Mouse (Mus musculus): ENCODE measurements around the gene Syt7. TPM values are rescaled to one million over a fixed set of nuclear protein-coding genes. Genes with fewer than 3 reads are reported as not detected.

Gene Syt7
- total RNA-seq (2021), result 100 to 1,000 TPM; 326 to 329 TPM
- long read RNA-seq, experiment 1, full-length matches to known transcripts, result 73 of 119 reads
- long read RNA-seq, experiment 1, partial matches to known transcripts, result 6 of 119 reads
- long read RNA-seq, experiment 1, other reads (novel, unspliced or antisense), result 40 of 119 reads
- long read RNA-seq, experiment 2, full-length matches to known transcripts, result 65 of 98 reads
- long read RNA-seq, experiment 2, partial matches to known transcripts, result 6 of 98 reads
- long read RNA-seq, experiment 2, other reads (novel, unspliced or antisense), result 27 of 98 reads

GRCm38 (mm10) chr19:10388615-10389313, at the start of gene Syt7:
TSS of gene Syt7 (plus strand) at chr19:10389090.
- H3K27ac ChIP-seq, result peak within 1 kb of the TSS; percentile 92
- intact Hi-C loops (cut with DNase I), result loop anchor here (1.0 kb wide), 2 partner anchors 46 to 48 kb away; no protein-coding TSS in a partner anchor
- peak; percentile 77 for TF ChIP-seq CTCF (IDR thresholded peaks at IDR 0.05)
- peak; percentile 79 to 86 for DNase-seq (ENCODE audit: extremely low spot score in 1 of 2, low spot score in 2 of 2)
- peak within 1 kb of the TSS; percentile 75 for H3K4me3 ChIP-seq

GRCm38 (mm10) chr19:10339271-10339670, 49.6 kb upstream of the Syt7 start:
- Histone ChIP-seq H3K27ac (no peak overlapping the region), H3K4me3 (no peak overlapping the region)
- DNase-seq (ENCODE audit: extremely low spot score in 1 of 2, low spot score in 2 of 2), result peak in 1 of 2 experiments; percentile 27
- TF ChIP-seq CTCF (IDR thresholded peaks at IDR 0.05), result no peak
- intact Hi-C loops (cut with DNase I), result no loop called here

GRCm38 (mm10) chr19:10340661-10341060, 48.2 kb upstream of the Syt7 start:
- intact Hi-C loops (cut with DNase I), result no loop called here
- DNase-seq (ENCODE audit: extremely low spot score in 1 of 2, low spot score in 2 of 2), result no peak
- H3K27ac ChIP-seq, result no peak overlapping the region
- no peak for TF ChIP-seq CTCF (IDR thresholded peaks at IDR 0.05)
- no peak overlapping the region for H3K4me3 ChIP-seq

GRCm38 (mm10) chr19:10341152-10341551, 47.7 kb upstream of the Syt7 start:
- Histone ChIP-seq H3K27ac (no peak overlapping the region), H3K4me3 (no peak overlapping the region)
- TF ChIP-seq CTCF (IDR thresholded peaks at IDR 0.05), result peak; percentile 91
- intact Hi-C loops (cut with DNase I), result no loop called here
- peak; percentile 50 to 73 for DNase-seq (ENCODE audit: extremely low spot score in 1 of 2, low spot score in 2 of 2)

GRCm38 (mm10) chr19:10341817-10342439, 47.0 kb upstream of the Syt7 start:
- no peak; the same call in 1 of the 2 replicates for TF ChIP-seq CTCF (IDR thresholded peaks at IDR 0.05)
- peak; percentile 74 to 78 for DNase-seq (ENCODE audit: extremely low spot score in 1 of 2, low spot score in 2 of 2)
- H3K4me3 ChIP-seq, result no peak overlapping the region
- intact Hi-C loops (cut with DNase I), result loop anchor here (1.0 kb wide), 1 partner anchor 46 kb away; no protein-coding TSS in a partner anchor
- H3K27ac ChIP-seq, result peak overlapping the region; percentile 66

GRCm38 (mm10) chr19:10343866-10344265, 45.0 kb upstream of the Syt7 start:
- intact Hi-C loops (cut with DNase I), result no loop called here
- H3K4me3 ChIP-seq, result no peak overlapping the region
- TF ChIP-seq CTCF (IDR thresholded peaks at IDR 0.05), result no peak
- H3K27ac ChIP-seq, result no peak overlapping the region
- DNase-seq (ENCODE audit: extremely low spot score in 1 of 2, low spot score in 2 of 2), result no peak

- intact Hi-C loops (cut with DNase I), result no loop called here
- no peak overlapping the region for H3K27ac ChIP-seq
- no peak for DNase-seq (ENCODE audit: extremely low spot score in 1 of 2, low spot score in 2 of 2)
- H3K4me3 ChIP-seq, result no peak overlapping the region
- TF ChIP-seq CTCF (IDR thresholded peaks at IDR 0.05), result no peak
Observed at GRCm38 (mm10) chr19:10345696-10346095, 43.2 kb upstream of the Syt7 start.

- H3K27ac ChIP-seq, result no peak overlapping the region
- DNase-seq (ENCODE audit: extremely low spot score in 1 of 2, low spot score in 2 of 2), result no peak
- no peak for TF ChIP-seq CTCF (IDR thresholded peaks at IDR 0.05)
- intact Hi-C loops (cut with DNase I), result no loop called here
- no peak overlapping the region for H3K4me3 ChIP-seq
Observed at GRCm38 (mm10) chr19:10347628-10348273, 41.1 kb upstream of the Syt7 start.

- H3K27ac ChIP-seq, result no peak overlapping the region
- H3K4me3 ChIP-seq, result no peak overlapping the region
- no peak for DNase-seq (ENCODE audit: extremely low spot score in 1 of 2, low spot score in 2 of 2)
- no peak for TF ChIP-seq CTCF (IDR thresholded peaks at IDR 0.05)
- intact Hi-C loops (cut with DNase I), result no loop called here
Observed at GRCm38 (mm10) chr19:10352218-10352617, 36.7 kb upstream of the Syt7 start.

- no peak for DNase-seq (ENCODE audit: extremely low spot score in 1 of 2, low spot score in 2 of 2)
- no peak for TF ChIP-seq CTCF (IDR thresholded peaks at IDR 0.05)
- no peak overlapping the region for H3K4me3 ChIP-seq
- intact Hi-C loops (cut with DNase I), result no loop called here
- no peak overlapping the region for H3K27ac ChIP-seq
Observed at GRCm38 (mm10) chr19:10354830-10355229, 34.1 kb upstream of the Syt7 start.

GRCm38 (mm10) chr19:10356845-10357503, 31.9 kb upstream of the Syt7 start:
- intact Hi-C loops (cut with DNase I), result no loop called here
- peak in 1 of 2 experiments; percentile 32 for DNase-seq (ENCODE audit: extremely low spot score in 1 of 2, low spot score in 2 of 2)

More at GRCm38 (mm10) chr19:10356845-10357503, 31.9 kb upstream of the Syt7 start:
- H3K27ac ChIP-seq, result no peak overlapping the region
- no peak overlapping the region for H3K4me3 ChIP-seq
- TF ChIP-seq CTCF (IDR thresholded peaks at IDR 0.05), result no peak

Data from left cerebral cortex, adult 2 months (tissue).